In genomic region chr4:51562379-51562778, GRCm38 (mm10) we compare ENCODE assay signal across 19 mouse cellular contexts.
"Had no signal": no experiment of that assay in that cellular context is flagged by ENCODE, and none has a peak within 500 bp of the region (broad histone marks: within the 10 kb centered on the region; RNA-seq: fewer than 3 reads in every experiment).

No protein-coding gene starts in this region.

- H3K27me3 ChIP-seq: midbrain, embryonic 12.5 days; neural tube, embryonic 13.5 days; neural tube, embryonic 15.5 days had no signal

- H3K4me2 ChIP-seq: lung, embryonic 14.5 days; midbrain, embryonic 12.5 days; neural tube, embryonic 13.5 days; neural tube, embryonic 15.5 days had no signal

- H3K9me3 ChIP-seq: midbrain, embryonic 10.5 days; midbrain, embryonic 12.5 days; neural tube, embryonic 13.5 days; neural tube, embryonic 15.5 days had no signal

- H3K4me3 ChIP-seq: midbrain, embryonic 10.5 days; midbrain, embryonic 12.5 days; myocyte; neural tube, embryonic 13.5 days; neural tube, embryonic 15.5 days had no signal

- DNase-seq: lung, adult 18-20 months; lung, embryonic 14.5 days; lung, postnatal 10 days; lung, postnatal 4 days; midbrain, embryonic 14.5 days; retina, postnatal 1 day; right cerebral cortex, adult 18-20 months; right cerebral cortex, postnatal 25 days; right cerebral cortex, postnatal 4 days; spleen, adult 18-20 months; thymus, adult 18-20 months; thymus, postnatal 14 days; thymus, postnatal 36 days had no signal

- H3K36me3 ChIP-seq: midbrain, embryonic 10.5 days; midbrain, embryonic 12.5 days; neural tube, embryonic 13.5 days; neural tube, embryonic 15.5 days had no signal

- ATAC-seq: midbrain, embryonic 16.5 days had no signal

- H3K27ac ChIP-seq: midbrain, embryonic 10.5 days; midbrain, embryonic 12.5 days; neural tube, embryonic 13.5 days; neural tube, embryonic 15.5 days had no signal

- H3K4me1 ChIP-seq: midbrain, embryonic 10.5 days; neural tube, embryonic 13.5 days; neural tube, embryonic 15.5 days had no signal

- H3K9ac ChIP-seq: lung, embryonic 14.5 days; midbrain, embryonic 12.5 days; neural tube, embryonic 13.5 days; neural tube, embryonic 15.5 days had no signal
